Mouse (Mus musculus): ENCODE data around the gene Gcm2. TPM values are rescaled to one million over a fixed set of nuclear protein-coding genes. Genes with fewer than 3 reads are reported as not detected.

The Gcm2 gene
- total RNA-seq (2014; rRNA removed; ENCODE audit: low replicate concordance) (not detected in 2 replicates), polyA plus RNA-seq (2015; fragmentation: Nextera tagmentation; extraction: Ambion mirVana) (not detected in 2 replicates)

- Histone ChIP-seq H3K36me3 (replicated peaks; ENCODE audit: control insufficient read depth, insufficient read depth, low read length) (no peaks in the 10 kb centered on the region), H3K27ac (ENCODE audit: low read depth) (no peak within 1 kb of the TSS), H3K4me2 (ENCODE audit: low read depth, low read length) (no peak within 1 kb of the TSS), H3K27me3 (ENCODE audit: control insufficient read depth, insufficient read depth, low read length) (0 out of 2 replicates have a peak, but pooled peaks cover 8% of the 10 kb centered on the region), H3K4me3 (ENCODE audit: low read depth, low read length) (no peak within 1 kb of the TSS), H3K9me3 (replicated peaks; ENCODE audit: control insufficient read depth, low read length) (no peaks in the 10 kb centered on the region), H3K4me1 (ENCODE audit: control insufficient read depth, insufficient read depth) (no peaks in the 10 kb centered on the region), H3K9ac (replicated peaks; ENCODE audit: low read depth, low read length) (no peak within 1 kb of the TSS)
- 68% methylated on average over 3 of the region's 3 CpGs for WGBS
- no peak for ATAC-seq (ENCODE audit: insufficient read depth, low read depth)
- TF ChIP-seq EP300 (IDR thresholded peaks at IDR 0.05; ENCODE audit: low read depth) (no peak), CTCF (IDR thresholded peaks at IDR 0.05; ENCODE audit: low read depth) (no peak)
- no peak for DNase-seq (ENCODE audit: low spot score)
These were observed at the start of gene Gcm2 for GRCm38 (mm10) chr13:41110935-41111334. Gene Gcm2 (minus strand): TSS chr13:41111035.

- Histone ChIP-seq H3K4me2 (ENCODE audit: low read depth, low read length) (no peak overlapping the region), H3K27ac (ENCODE audit: low read depth) (no peak overlapping the region), H3K4me1 (ENCODE audit: control insufficient read depth, insufficient read depth) (no peaks in the 10 kb centered on the region), H3K36me3 (replicated peaks; ENCODE audit: control insufficient read depth, insufficient read depth, low read length) (no peaks in the 10 kb centered on the region), H3K9ac (replicated peaks; ENCODE audit: low read depth, low read length) (no peak overlapping the region), H3K9me3 (replicated peaks; ENCODE audit: control insufficient read depth, low read length) (no peaks in the 10 kb centered on the region), H3K4me3 (ENCODE audit: low read depth, low read length) (no peak overlapping the region), H3K27me3 (ENCODE audit: control insufficient read depth, insufficient read depth, low read length) (no peaks in the 10 kb centered on the region)
- WGBS: 47% methylated on average over 5 of the region's 5 CpGs
- no peak for TF ChIP-seq EP300 (IDR thresholded peaks at IDR 0.05; ENCODE audit: low read depth)
- TF ChIP-seq CTCF (IDR thresholded peaks at IDR 0.05; ENCODE audit: low read depth): no peak
- ATAC-seq (ENCODE audit: insufficient read depth, low read depth): no peak
- DNase-seq (ENCODE audit: low spot score): no peak
These were observed 47.6 kb upstream of the Gcm2 start for GRCm38 (mm10) chr13:41158426-41158825.

GRCm38 (mm10) chr13:41153146-41153545, 42.3 kb upstream of the Gcm2 start:
- Histone ChIP-seq H3K27me3 (ENCODE audit: control insufficient read depth, insufficient read depth, low read length) (no peaks in the 10 kb centered on the region), H3K4me1 (ENCODE audit: control insufficient read depth, insufficient read depth) (no peaks in the 10 kb centered on the region), H3K9me3 (replicated peaks; ENCODE audit: control insufficient read depth, low read length) (no peaks in the 10 kb centered on the region), H3K4me3 (ENCODE audit: low read depth, low read length) (no peak overlapping the region), H3K36me3 (replicated peaks; ENCODE audit: control insufficient read depth, insufficient read depth, low read length) (no peaks in the 10 kb centered on the region), H3K27ac (ENCODE audit: low read depth) (no peak overlapping the region), H3K4me2 (ENCODE audit: low read depth, low read length) (no peak overlapping the region), H3K9ac (replicated peaks; ENCODE audit: low read depth, low read length) (no peak overlapping the region)
- ATAC-seq (ENCODE audit: insufficient read depth, low read depth): no peak
- no peak for DNase-seq (ENCODE audit: low spot score)
- 75% methylated on average over 11 of the region's 11 CpGs for WGBS
- TF ChIP-seq EP300 (IDR thresholded peaks at IDR 0.05; ENCODE audit: low read depth) (no peak), CTCF (IDR thresholded peaks at IDR 0.05; ENCODE audit: low read depth) (no peak)

- Histone ChIP-seq H3K4me3 (ENCODE audit: low read depth, low read length) (no peak overlapping the region), H3K36me3 (replicated peaks; ENCODE audit: control insufficient read depth, insufficient read depth, low read length) (no peaks in the 10 kb centered on the region), H3K4me1 (ENCODE audit: control insufficient read depth, insufficient read depth) (no peaks in the 10 kb centered on the region), H3K27ac (ENCODE audit: low read depth) (no peak overlapping the region), H3K9ac (replicated peaks; ENCODE audit: low read depth, low read length) (no peak overlapping the region), H3K9me3 (replicated peaks; ENCODE audit: control insufficient read depth, low read length) (no peaks in the 10 kb centered on the region), H3K27me3 (ENCODE audit: control insufficient read depth, insufficient read depth, low read length) (no peaks in the 10 kb centered on the region), H3K4me2 (ENCODE audit: low read depth, low read length) (no peak overlapping the region)
- DNase-seq (ENCODE audit: low spot score) (peak; percentile 8), ATAC-seq (ENCODE audit: insufficient read depth, low read depth) (no peak)
- WGBS: 74% methylated on average over 10 of the region's 10 CpGs
- TF ChIP-seq EP300 (IDR thresholded peaks at IDR 0.05; ENCODE audit: low read depth) (no peak), CTCF (IDR thresholded peaks at IDR 0.05; ENCODE audit: low read depth) (peak; percentile 71)
These were observed 35.4 kb upstream of the Gcm2 start for GRCm38 (mm10) chr13:41146271-41146670.

- no peak overlapping the region for H3K9ac ChIP-seq (replicated peaks; ENCODE audit: low read depth, low read length)
- ATAC-seq (ENCODE audit: insufficient read depth, low read depth): no peak
- no peak for DNase-seq (ENCODE audit: low spot score)
- H3K4me3 ChIP-seq (ENCODE audit: low read depth, low read length): no peak overlapping the region
- no peak for TF ChIP-seq EP300 (IDR thresholded peaks at IDR 0.05; ENCODE audit: low read depth)
- no peak for TF ChIP-seq CTCF (IDR thresholded peaks at IDR 0.05; ENCODE audit: low read depth)
- no peaks in the 10 kb centered on the region for H3K36me3 ChIP-seq (replicated peaks; ENCODE audit: control insufficient read depth, insufficient read depth, low read length)
- H3K4me1 ChIP-seq (ENCODE audit: control insufficient read depth, insufficient read depth): no peaks in the 10 kb centered on the region
- no peaks in the 10 kb centered on the region for H3K27me3 ChIP-seq (ENCODE audit: control insufficient read depth, insufficient read depth, low read length)
- no peaks in the 10 kb centered on the region for H3K9me3 ChIP-seq (replicated peaks; ENCODE audit: control insufficient read depth, low read length)
- no peak overlapping the region for H3K27ac ChIP-seq (ENCODE audit: low read depth)
- WGBS: 70% methylated on average over 6 of the region's 6 CpGs
- no peak overlapping the region for H3K4me2 ChIP-seq (ENCODE audit: low read depth, low read length)
These were observed 34.7 kb upstream of the Gcm2 start for GRCm38 (mm10) chr13:41145433-41145970.

GRCm38 (mm10) chr13:41134901-41135300, 24.1 kb upstream of the Gcm2 start:
- Histone ChIP-seq H3K4me1 (ENCODE audit: control insufficient read depth, insufficient read depth) (no peaks in the 10 kb centered on the region), H3K9ac (replicated peaks; ENCODE audit: low read depth, low read length) (no peak overlapping the region), H3K9me3 (replicated peaks; ENCODE audit: control insufficient read depth, low read length) (no peaks in the 10 kb centered on the region), H3K27ac (ENCODE audit: low read depth) (no peak overlapping the region), H3K4me2 (ENCODE audit: low read depth, low read length) (no peak overlapping the region), H3K36me3 (replicated peaks; ENCODE audit: control insufficient read depth, insufficient read depth, low read length) (no peaks in the 10 kb centered on the region), H3K27me3 (ENCODE audit: control insufficient read depth, insufficient read depth, low read length) (no peaks in the 10 kb centered on the region), H3K4me3 (ENCODE audit: low read depth, low read length) (no peak overlapping the region)
- peak; percentile 47 for DNase-seq (ENCODE audit: low spot score)
- WGBS: 8% methylated on average over 6 of the region's 6 CpGs
- TF ChIP-seq EP300 (IDR thresholded peaks at IDR 0.05; ENCODE audit: low read depth) (no peak), CTCF (IDR thresholded peaks at IDR 0.05; ENCODE audit: low read depth) (peak; percentile 81)
- ATAC-seq (ENCODE audit: insufficient read depth, low read depth): no peak

Measured in heart, postnatal 0 days (tissue).